Comparison of ENCODE assay signal across 15 mouse cellular contexts in the genomic region with DNA sequence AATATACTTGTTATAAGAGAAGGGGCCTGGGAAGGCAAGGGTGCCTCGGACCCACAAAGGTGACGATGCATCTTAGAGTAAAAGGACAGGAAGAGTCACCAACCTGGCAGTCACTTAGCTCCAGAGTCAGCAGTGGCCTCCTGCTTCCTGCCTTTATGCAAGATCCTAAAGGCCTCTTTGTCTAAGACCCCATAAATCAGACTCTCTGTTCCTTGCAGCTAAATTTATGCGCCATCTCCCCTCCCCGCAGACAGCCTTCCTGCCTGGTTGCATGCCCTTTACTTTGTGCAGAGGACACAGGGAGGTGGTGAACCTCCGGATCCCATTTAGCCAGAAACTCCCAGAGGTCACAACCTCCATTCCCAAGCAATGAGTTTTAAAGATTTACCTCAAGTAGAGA. TPM values are rescaled to one million over a fixed set of nuclear protein-coding genes. Genes with fewer than 3 reads are reported as not detected.
DNase-seq lines count a peak whose midpoint lies in the region; ATAC-seq lines count a peak whose summit lies in the region.
"Had no signal": no experiment of that assay in that cellular context is flagged by ENCODE, and none has a peak within 500 bp of the region (broad histone marks: within the 10 kb centered on the region; RNA-seq: fewer than 3 reads in every experiment).

No protein-coding gene starts in this region.

- H3K9ac ChIP-seq in neural tube, embryonic 14.5 days (replicated peaks; ENCODE audit: low read depth, low read length), result no peak overlapping the region
- H3K9ac ChIP-seq: liver, embryonic 12.5 days had no signal

- H3K4me2 ChIP-seq in neural tube, embryonic 14.5 days (ENCODE audit: low read depth, low read length), result no peak overlapping the region
- H3K4me2 ChIP-seq: liver, embryonic 12.5 days had no signal

- WGBS in neural tube, embryonic 14.5 days, result 1% methylated on average over 5 of the region's 5 CpGs

- no peaks in the 10 kb centered on the region for H3K4me1 ChIP-seq in neural tube, embryonic 14.5 days (ENCODE audit: control insufficient read depth, insufficient read depth, low read length)
- H3K4me1 ChIP-seq: liver, embryonic 12.5 days had no signal

- no peak overlapping the region for H3K4me3 ChIP-seq in neural tube, embryonic 14.5 days (ENCODE audit: low read depth, low read length)
- H3K4me3 ChIP-seq: erythroblast, embryonic 14.5 days; left cerebral cortex, adult 2 months; liver, embryonic 12.5 days had no signal

- ATAC-seq in neural tube, embryonic 14.5 days (ENCODE audit: low read depth), result peak; percentile 72; the same call in 1 of the 2 replicates
- ATAC-seq: liver, embryonic 12.5 days had no signal

- H3K36me3 ChIP-seq in neural tube, embryonic 14.5 days (ENCODE audit: control insufficient read depth, insufficient read depth, low read length), result no peaks in the 10 kb centered on the region
- H3K36me3 ChIP-seq: liver, embryonic 12.5 days had no signal

- H3K27ac ChIP-seq in neural tube, embryonic 14.5 days (ENCODE audit: low read depth, low read length), result no peak overlapping the region
- H3K27ac ChIP-seq: left cerebral cortex, adult 2 months; liver, embryonic 12.5 days had no signal

- H3K9me3 ChIP-seq in neural tube, embryonic 14.5 days (ENCODE audit: control insufficient read depth, low read length), result no peaks in the 10 kb centered on the region
- H3K9me3 ChIP-seq: liver, embryonic 12.5 days had no signal

- no peaks in the 10 kb centered on the region for H3K27me3 ChIP-seq in neural tube, embryonic 14.5 days (ENCODE audit: control insufficient read depth, insufficient read depth, low read length)
- H3K27me3 ChIP-seq: liver, embryonic 12.5 days had no signal

- DNase-seq in adrenal gland, adult 8-10 months, result peak; percentile 10
- no peak for DNase-seq in adrenal gland, adult 18-20 months (ENCODE audit: low spot score in 2 of 2)
- peak; percentile 33 for DNase-seq in hindlimb bud, embryonic 11.5 days (ENCODE audit: extremely low spot score, low read depth, low spot score)
- peak; percentile 67 for DNase-seq in kidney, postnatal 14 days
- no peak for DNase-seq in layer of hippocampus, postnatal 14 days (ENCODE audit: low spot score in 2 of 2)
- DNase-seq in urinary bladder, postnatal 14 days (ENCODE audit: low spot score), result no peak
- DNase-seq in retina, embryonic 14.5 days (ENCODE audit: low spot score), result no peak
- DNase-seq: heart, postnatal 14 days; lung, postnatal 36 days; midbrain, embryonic 14.5 days; thymus, adult 18-20 months had no signal

RNA-seq across cellular contexts. Expression of a gene that starts 52.8 kb away (rescaled TPM):
- total RNA-seq in adrenal gland, adult 8-10 months (2022), result 100 to 1,000 TPM in 3 of 4 experiments, 10 to 100 TPM in 1; 95.4 to 122 (median 111) TPM
- total RNA-seq in adrenal gland, adult 18-20 months (2021), result 100 to 1,000 TPM in 1 of 2 experiments, 10 to 100 TPM in 1; 89.7 to 103 TPM
- 242 and 251 TPM in 2 replicates for polyA plus RNA-seq in neural tube, embryonic 14.5 days (2014; fragmentation: Nextera tagmentation; extraction: Ambion mirVana)
- 10 to 100 TPM; 75.4 to 82.8 TPM for total RNA-seq in layer of hippocampus, postnatal 14 days (2021)

Comparison
In these comparisons a context has a peak if more than half of its experiments do, and no peak if none do; other contexts are left out.
1. DNase-seq: peak in adrenal gland, adult 8-10 months (single experiment), hindlimb bud, embryonic 11.5 days (single experiment) and kidney, postnatal 14 days (single experiment); none in adrenal gland, adult 18-20 months (0 of 2), layer of hippocampus, postnatal 14 days (0 of 2), urinary bladder, postnatal 14 days (single experiment) and retina, embryonic 14.5 days (single experiment).